Mouse (Mus musculus): ENCODE data around the gene Cdh1.

GRCm38 (mm10) chr8:106712487-106712886 is 109.3 kb downstream of the Cdh1 start:
- no peak for TF ChIP-seq EP300 (IDR thresholded peaks at IDR 0.05; ENCODE audit: low read depth in 1 of 2, low read length in 2 of 2)
- no peak for TF ChIP-seq RCOR1 (IDR thresholded peaks at IDR 0.05; ENCODE audit: low read depth, low read length)
- TF ChIP-seq MYC (IDR thresholded peaks at IDR 0.05; ENCODE audit: low read depth, low read length), result no peak
- no peak for TF ChIP-seq ZC3H11A (IDR thresholded peaks at IDR 0.05; ENCODE audit: low read depth, low read length)
- TF ChIP-seq CTCF (IDR thresholded peaks at IDR 0.05 in 2 of 3, conservative IDR thresholded peaks at IDR 0.05 in 1 of 3; ENCODE audit: control insufficient read depth in 1 of 3, insufficient read depth in 1 of 3, low read depth in 2 of 3, low read length in 3 of 3, poor library complexity in 1 of 3, severe bottlenecking in 1 of 3), result no peak
- TF ChIP-seq MEF2A (IDR thresholded peaks at IDR 0.05; ENCODE audit: extremely low read depth, insufficient replicate concordance, low read depth, low read length, poor library complexity, severe bottlenecking), result no peak
- TF ChIP-seq USF1 (IDR thresholded peaks at IDR 0.05; ENCODE audit: low read depth, low read length), result no peak
- no peak for TF ChIP-seq E2F4 (IDR thresholded peaks at IDR 0.05; ENCODE audit: borderline replicate concordance, low read depth, low read length)
- no peak for TF ChIP-seq GATA1 (IDR thresholded peaks at IDR 0.05; ENCODE audit: low read depth, low read length)
- TF ChIP-seq NELFE (IDR thresholded peaks at IDR 0.05; ENCODE audit: low read depth, low read length), result no peak

Measured in MEL (cell line).